Mouse (Mus musculus): ENCODE measurements around the gene C1qc.

GRCm38 (mm10) chr4:136862411-136862810, 30.5 kb downstream of the C1qc start:
- no peak for TF ChIP-seq CTCF (IDR thresholded peaks at IDR 0.05; ENCODE audit: low read depth)
- TF ChIP-seq EP300 (IDR thresholded peaks at IDR 0.05; ENCODE audit: low read depth): no peak
